Mouse (Mus musculus) kidney, adult 2 months (tissue): ENCODE results near the gene A2m.

Source experiments
- CTCF ChIP-seq: fragments of 200-500 bp; conservative IDR thresholded peaks from 2 replicates; pipeline ENCODE4 v1.5.1; 2011; ENCODE audit warnings: low read depth, mild to moderate bottlenecking, control low read depth, low read length, moderate library complexity, mixed read lengths; ENCODE audit not compliant: insufficient read depth, insufficient read length
- POLR2A ChIP-seq: fragments of 200-500 bp; IDR thresholded peaks from one replicate; pipeline ENCODE4 v1.6.1; 2011; ENCODE audit warnings: low read depth, low read length, control low read depth

DNA sequence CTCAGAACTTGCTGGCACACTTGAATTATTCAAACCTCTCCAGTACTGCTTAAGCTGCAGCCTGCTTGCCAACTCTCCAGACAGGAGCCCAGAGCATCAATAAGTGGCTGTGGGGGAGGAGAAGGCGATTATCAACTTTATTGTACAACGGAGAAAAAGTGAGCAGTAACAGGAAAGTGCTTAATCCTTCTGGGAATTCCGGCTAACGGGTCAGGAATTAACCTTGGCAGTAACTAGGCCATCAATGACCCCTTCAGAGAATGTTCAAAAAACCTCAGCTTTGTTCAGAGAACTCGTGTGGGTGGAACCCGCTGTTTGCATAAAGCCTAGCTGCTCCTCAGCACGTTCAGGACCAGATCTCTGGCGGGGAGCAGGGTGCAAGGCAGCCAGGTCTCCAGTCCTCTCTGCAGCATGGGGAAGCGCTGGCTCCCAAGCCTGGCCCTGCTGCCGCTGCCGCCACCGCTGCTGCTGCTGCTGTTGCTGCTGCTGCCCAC is 749 bp downstream of the A2m start:
- no peak for TF ChIP-seq POLR2A
- TF ChIP-seq CTCF = no peak
